Mouse (Mus musculus): ENCODE data around the gene Pdha1. TPM values are rescaled to one million over a fixed set of nuclear protein-coding genes. Genes with fewer than 3 reads are reported as not detected.

Pdha1 gene
- 151 and 171 TPM in 2 replicates for polyA plus RNA-seq (2015; fragmentation: Nextera tagmentation; extraction: Ambion mirVana)

DNA sequence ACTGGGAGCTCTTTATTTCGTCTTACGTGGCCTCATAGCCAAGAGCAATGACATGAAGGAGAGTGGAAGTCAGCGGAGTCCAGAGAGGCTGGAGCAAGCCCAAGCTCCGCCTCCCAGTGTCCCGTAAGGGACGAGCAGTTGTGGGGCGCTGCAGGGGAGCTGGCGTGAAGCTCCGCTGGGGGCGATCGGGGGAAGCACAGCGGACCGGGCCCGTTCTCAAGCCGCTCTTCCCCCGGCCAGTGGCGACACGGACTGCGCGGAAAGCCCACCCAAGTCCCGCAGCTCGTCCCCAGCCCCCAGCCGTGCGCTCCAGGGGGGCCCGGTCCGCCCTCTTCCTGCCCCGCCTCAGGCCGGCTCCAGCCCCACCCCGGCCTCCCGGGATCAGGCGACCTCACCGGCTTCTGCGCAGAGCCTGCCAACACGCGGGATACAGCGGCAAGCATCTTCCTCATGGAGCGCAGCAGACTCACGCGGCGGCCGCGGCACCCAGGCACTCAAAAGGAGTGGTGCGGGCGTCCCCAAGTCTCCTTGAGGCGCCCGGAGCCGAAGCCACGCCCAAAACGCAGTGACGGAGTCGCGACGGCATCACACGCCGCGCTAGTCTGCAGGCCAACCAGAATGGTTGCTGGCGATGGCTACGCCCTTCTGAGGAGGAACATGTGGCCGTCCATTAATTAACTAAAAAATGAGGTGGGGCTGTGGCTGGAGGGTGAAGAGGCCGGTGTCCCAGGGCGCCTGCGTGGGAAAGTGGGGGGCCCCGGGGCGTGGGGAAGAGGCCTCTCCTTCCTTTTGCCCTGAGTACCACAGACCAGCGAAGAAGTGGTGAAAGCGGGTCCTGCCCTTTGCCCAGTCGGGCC lies at the start of gene Pdha1:
Gene Pdha1 (minus strand): TSS at position 553 of the 857 bp plus-strand sequence.

Other genes starting within 250 kb of the Pdha1 start
- gene Map3k15, start 150.0 kb downstream of the Pdha1 start, polyA plus RNA-seq (2015; fragmentation: Nextera tagmentation; extraction: Ambion mirVana): 0.06 and 0.16 TPM in 2 replicates